Mouse (Mus musculus) cerebellum, adult 2 months (tissue): Measurements from ENCODE around the gene Eif2b5. TPM values are rescaled to one million over a fixed set of nuclear protein-coding genes. Genes with fewer than 3 reads are reported as not detected.
"Not testable (repeated sequence)": the region's sequence is repeated elsewhere in the genome, so short reads cannot be mapped to it uniquely, and the experiment has no call there.

Experiments
- DNase-seq, 2 experiments: peaks; one replicate each; pipeline ENCODE4 v3.0.0; 2021
- H3K27ac ChIP-seq: fragments of 200-500 bp; 2 replicates; pipeline ENCODE4 v1.5.1; 2012; ENCODE audit warnings: low read length, control low read depth, inconsistent platforms; ENCODE audit not compliant: insufficient read depth
- H3K27me3 ChIP-seq: fragments of 200-500 bp; 2 replicates; pipeline ENCODE4 v1.6.1; 2012; ENCODE audit warnings: inconsistent platforms, mild to moderate bottlenecking, low read length, moderate library complexity; ENCODE audit not compliant: control insufficient read depth, insufficient read depth
- H3K4me1 ChIP-seq: fragments of 200-500 bp; 2 replicates; pipeline ENCODE4 v1.6.1; 2011; ENCODE audit warnings: low read length; ENCODE audit not compliant: control insufficient read depth, insufficient read depth
- H3K4me3 ChIP-seq: fragments of 200-500 bp; replicated peaks from 2 replicates; pipeline ENCODE3; 2011; ENCODE audit warnings: mild to moderate bottlenecking, low read depth, low read length, control low read depth; ENCODE audit not compliant: insufficient read depth
- CTCF ChIP-seq: fragments of 200-500 bp; IDR thresholded peaks from 2 replicates; pipeline ENCODE4 v1.5.1; 2011; ENCODE audit warnings: low read depth, mild to moderate bottlenecking, control low read depth, low read length, moderate library complexity, borderline replicate concordance; ENCODE audit not compliant: insufficient read depth
- POLR2A ChIP-seq: fragments of 200-500 bp; IDR thresholded peaks from 2 replicates; pipeline ENCODE4 v1.6.1; 2011; ENCODE audit warnings: low read length, control low read depth, borderline replicate concordance; ENCODE audit not compliant: insufficient read depth
- WGBS: fragments of 180-500 bp; shearing (Covaris S2); methylation state at CpG from one replicate; pipeline ENCODE4 v1.1.7; 2018; 5-methylcytosine and 5-hydroxymethylcytosine counted together
- polyA plus RNA-seq: library from polyadenylated mRNA; depleted of rRNA; stranded (reverse); fragments of >200 nt; gene quantifications from 2 replicates; pipeline ENCODE4 v1.2.3, GENCODE M21; 2012

Eif2b5 gene
- polyA plus RNA-seq, 1 experiment, result 53.3 TPM

DNA sequence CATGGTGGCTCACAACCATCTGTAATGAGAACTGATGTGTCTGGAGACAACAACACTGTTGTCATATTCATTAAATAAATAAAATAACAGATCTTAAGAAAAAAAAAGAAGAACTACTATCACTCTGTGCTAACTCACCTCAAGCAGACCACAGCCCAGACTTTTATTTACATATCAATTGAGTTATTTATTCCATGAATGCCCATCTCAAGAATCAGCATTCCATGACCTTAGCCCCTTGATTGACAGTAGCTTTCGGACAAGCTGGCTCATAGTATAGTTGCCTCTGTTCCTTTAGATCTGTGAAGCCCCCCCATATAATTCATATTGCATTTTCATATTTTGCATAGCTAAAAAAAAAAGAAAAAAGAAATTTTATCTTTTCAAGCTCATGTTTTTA, 24.9 kb upstream of the Eif2b5 start:
- no peaks in the 10 kb centered on the region for H3K4me1 ChIP-seq
- DNase-seq, result no peak
- H3K27ac ChIP-seq, result no peak overlapping the region
- WGBS, result 60% methylated on average over 1 of the region's 1 CpGs
- no peaks in the 10 kb centered on the region for H3K27me3 ChIP-seq
- H3K4me3 ChIP-seq, result no peak overlapping the region
- TF ChIP-seq POLR2A (no peak), CTCF (no peak)

DNA sequence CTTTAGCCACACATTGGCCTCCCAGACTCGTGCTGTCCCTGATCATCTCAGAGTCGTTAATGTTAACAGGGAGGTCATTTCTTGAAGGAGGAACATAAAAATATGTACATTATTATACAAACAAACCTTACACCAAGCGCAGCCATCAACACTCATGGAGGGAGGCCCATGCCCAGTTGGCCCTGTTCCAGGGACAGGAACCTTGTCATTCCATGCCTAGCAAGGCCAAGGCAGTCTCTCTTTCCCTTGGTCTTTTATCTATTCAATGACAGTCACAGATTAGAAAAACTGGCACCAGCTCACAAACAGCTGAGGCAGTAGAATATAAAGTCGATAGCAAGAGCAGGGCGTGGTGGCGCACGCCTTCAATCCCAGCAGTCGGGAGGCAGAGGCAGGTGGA, 24.4 kb upstream of the Eif2b5 start:
- no peaks in the 10 kb centered on the region for H3K4me1 ChIP-seq
- H3K4me3 ChIP-seq, result no peak overlapping the region
- no peak overlapping the region for H3K27ac ChIP-seq
- 88% methylated on average over 8 of the region's 8 CpGs for whole genome bisulfite sequencing
- TF ChIP-seq CTCF, result no peak
- no peak for TF ChIP-seq POLR2A
- H3K27me3 ChIP-seq, result no peaks in the 10 kb centered on the region
- DNase-seq, result no peak

DNA sequence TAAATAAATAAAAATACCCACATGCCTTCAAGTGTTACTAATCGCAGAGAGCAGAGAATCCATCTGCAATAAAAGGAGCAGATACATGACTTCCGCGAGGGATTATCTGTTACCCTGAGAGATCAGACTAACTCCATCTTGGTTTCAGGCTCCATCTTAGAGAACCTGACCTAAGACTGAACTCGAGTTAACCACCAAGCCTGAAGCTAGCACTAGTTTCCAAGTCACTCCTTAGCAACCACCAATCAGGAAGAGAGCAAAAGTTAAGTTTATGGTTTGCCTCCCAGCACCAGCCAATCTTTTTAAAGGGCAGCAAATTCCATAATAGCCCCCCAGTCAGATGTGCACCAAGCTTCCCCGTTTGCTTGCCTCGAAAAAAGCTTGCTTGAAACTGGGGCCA, 23.8 kb upstream of the Eif2b5 start:
- Histone ChIP-seq H3K4me3 (no peak overlapping the region), H3K27ac (no peak overlapping the region), H3K4me1 (no peaks in the 10 kb centered on the region), H3K27me3 (no peaks in the 10 kb centered on the region)
- WGBS, result 79% methylated on average over 6 of the region's 6 CpGs
- TF ChIP-seq POLR2A, result no peak
- no peak for TF ChIP-seq CTCF
- DNase-seq, result no peak

DNA sequence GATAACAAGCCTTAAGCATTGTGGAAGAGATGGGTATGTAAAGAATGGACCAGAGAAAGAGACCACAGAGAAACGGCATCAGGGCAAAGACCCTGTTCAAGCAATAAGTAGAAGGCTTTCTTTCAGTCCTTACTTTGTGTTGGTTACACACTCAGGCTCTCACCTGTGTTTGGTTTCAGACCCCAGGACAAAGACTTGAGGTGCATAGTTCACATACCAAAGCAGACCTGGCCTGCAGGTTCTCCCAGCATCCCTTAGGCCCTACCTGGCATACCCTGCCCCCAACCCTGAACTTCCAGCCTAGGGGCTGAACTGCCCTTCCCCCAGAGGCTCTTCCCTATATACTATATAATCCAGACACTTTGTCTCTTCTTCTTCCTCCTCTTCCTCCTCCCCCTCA, 23.3 kb upstream of the Eif2b5 start:
- Histone ChIP-seq H3K27me3 (no peaks in the 10 kb centered on the region), H3K4me3 (no peak overlapping the region), H3K27ac (no peak overlapping the region), H3K4me1 (no peaks in the 10 kb centered on the region)
- 97% methylated on average over 1 of the region's 1 CpGs for WGBS
- DNase-seq, result no peak
- no peak for TF ChIP-seq POLR2A
- no peak for TF ChIP-seq CTCF

DNA sequence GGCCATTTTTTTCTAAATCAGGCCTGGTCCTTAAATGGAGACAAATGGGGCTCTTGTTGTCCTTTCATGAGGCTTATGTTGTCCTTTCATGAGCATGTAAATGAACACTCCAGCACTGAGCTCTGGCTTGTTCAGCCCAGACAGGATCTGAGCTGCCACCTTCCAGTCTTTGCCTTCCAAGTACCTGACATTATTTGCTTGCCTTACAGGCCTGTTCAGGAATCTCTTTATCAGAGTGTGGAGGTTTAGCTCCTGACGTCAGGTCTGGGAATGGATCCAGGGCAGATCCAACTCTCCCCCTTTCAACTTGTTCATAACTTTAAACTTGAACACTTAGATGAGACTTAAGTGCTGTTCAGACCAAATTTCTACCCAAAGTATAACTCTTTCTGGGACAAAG, 21.8 kb upstream of the Eif2b5 start:
- no peak overlapping the region for H3K4me3 ChIP-seq
- no peaks in the 10 kb centered on the region for H3K4me1 ChIP-seq
- 44% methylated on average over 1 of the region's 1 CpGs for WGBS
- H3K27ac ChIP-seq, result no peak overlapping the region
- no peak for TF ChIP-seq CTCF
- TF ChIP-seq POLR2A, result no peak
- DNase-seq, result no peak
- no peaks in the 10 kb centered on the region for H3K27me3 ChIP-seq

DNA sequence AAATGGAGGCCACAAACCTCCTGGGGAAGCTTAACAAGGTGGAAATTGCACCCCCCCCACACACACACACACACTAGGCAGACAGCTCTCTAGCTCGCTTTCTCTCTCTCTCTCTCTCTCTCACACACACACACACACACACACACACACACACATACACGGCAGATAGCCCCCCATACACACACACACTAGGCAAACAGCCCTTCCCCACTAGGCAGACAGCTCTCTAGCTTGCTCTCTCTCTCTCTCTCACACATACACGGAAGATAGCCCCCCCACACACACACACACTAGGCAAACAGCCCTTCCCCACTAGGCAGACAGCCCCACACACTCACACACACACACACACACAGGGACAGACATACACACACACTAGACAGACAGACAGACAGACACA, 21.3 kb upstream of the Eif2b5 start:
- Histone ChIP-seq H3K4me3 (no peak overlapping the region), H3K27me3 (no peaks in the 10 kb centered on the region), H3K27ac (no peak overlapping the region), H3K4me1 (no peaks in the 10 kb centered on the region)
- no peak for DNase-seq
- no peak for TF ChIP-seq CTCF
- TF ChIP-seq POLR2A, result no peak
- 61% methylated on average over 3 of the region's 3 CpGs for WGBS

DNA sequence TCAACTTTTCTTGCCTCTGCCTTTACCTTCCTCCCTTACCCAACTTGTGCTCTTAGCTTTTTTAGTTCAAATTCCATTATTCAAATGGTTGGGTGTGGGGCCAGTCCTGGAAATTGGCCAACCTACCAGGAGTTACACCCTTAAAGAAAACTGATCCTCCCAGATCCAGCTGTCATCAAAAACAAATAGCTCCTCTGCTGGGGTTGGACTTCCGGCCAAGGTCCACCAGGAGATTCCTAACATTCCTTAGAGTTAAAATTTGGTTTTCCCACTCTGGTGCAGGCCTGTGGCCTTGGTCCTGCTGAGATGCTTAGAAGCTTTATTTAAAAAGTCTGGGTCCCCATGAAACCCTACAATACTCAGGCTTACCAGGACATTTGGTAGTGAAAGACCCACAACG, 20.1 kb upstream of the Eif2b5 start:
- 72% methylated on average over 2 of the region's 2 CpGs for WGBS
- Histone ChIP-seq H3K4me1 (no peaks in the 10 kb centered on the region), H3K27me3 (no peaks in the 10 kb centered on the region), H3K27ac (no peak overlapping the region), H3K4me3 (no peak overlapping the region)
- DNase-seq, result no peak
- TF ChIP-seq POLR2A (no peak), CTCF (no peak)

DNA sequence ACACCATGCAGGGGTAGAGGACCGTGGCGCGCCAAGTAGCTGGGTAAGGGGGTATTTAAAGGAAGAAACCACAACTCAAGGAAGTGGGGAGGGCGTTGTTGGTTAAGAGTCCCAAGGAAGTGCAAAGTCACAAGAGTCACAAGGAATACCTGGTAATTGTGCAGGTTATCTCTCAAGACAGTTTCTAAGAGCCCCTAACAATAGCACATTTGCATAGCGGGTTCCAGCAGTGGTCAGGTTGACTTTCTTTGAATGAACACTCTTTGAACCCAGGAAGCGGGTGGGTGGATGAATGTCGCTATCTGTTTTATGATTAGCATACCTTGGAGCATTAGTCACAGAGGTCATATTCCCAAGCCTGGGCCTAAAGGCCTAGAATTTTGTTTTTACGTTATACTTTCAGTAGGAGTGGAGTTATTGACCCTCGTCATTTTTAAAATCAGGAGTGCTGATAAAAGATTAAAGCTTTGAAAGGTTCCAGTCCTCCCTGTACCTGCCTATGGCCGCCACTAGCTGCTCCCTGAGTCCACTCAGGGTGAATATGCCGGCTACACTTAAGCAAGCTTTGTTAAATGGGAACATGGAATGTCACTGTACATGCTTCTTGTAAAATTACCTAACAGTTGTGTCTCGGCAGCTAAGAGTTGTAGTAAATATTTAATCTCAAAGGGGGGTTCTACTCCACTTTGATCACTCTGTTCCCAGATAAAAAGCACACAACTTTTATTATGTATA, 19.4 kb upstream of the Eif2b5 start:
- H3K4me1 ChIP-seq, DNase-seq, H3K27me3 ChIP-seq, H3K27ac ChIP-seq, H3K4me3 ChIP-seq: not testable (repeated sequence)
- 92% methylated on average over 12 of the region's 12 CpGs for WGBS
